Mouse (Mus musculus) spleen, adult 12 weeks (tissue): Measurements from ENCODE around the gene Dnm1.
A peak's percentile ranks its signal among the peaks of the same experiment; 100 is the strongest.

Source experiments
- DNase-seq: peaks from one replicate; pipeline ENCODE4 v3.0.0; 2022; ENCODE audit warnings: low spot score

Gene Dnm1

DNA sequence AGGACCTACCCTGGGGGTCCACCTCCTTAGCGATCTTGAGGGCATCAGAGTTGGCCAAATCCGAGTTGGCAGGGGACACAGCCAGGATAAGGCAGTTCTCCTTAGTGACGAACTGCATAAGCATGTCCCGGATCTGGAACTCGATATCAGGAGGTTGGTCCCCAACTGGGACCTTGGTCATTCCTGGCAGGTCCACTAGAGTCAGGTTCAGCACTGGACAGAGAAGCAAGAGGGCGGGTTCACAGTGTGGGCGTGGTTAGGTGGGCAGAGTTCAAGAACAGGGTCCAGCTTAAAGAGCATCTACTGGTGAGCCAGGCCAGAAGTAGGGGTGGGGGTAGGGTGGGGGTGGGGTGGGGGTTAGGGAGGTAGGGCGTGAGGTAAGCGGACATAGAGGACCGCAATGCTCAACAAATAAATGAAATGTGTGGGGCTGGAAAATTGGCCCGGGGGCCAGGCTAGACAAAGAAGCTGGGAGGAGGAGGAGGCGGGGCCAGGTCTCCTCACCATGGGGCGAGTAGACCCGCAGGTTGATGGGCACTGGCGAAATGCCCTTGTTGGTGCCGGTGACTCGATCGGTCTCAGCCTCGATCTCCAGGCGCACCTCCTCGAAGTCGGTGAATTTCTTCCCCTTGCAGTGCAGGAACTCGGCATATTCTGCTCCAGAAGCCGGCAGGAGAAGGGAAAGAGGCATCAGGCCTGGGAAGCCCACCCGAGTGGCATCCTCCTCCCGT, 13.1 kb downstream of the Dnm1 start:
- no peak for DNase-seq

DNA sequence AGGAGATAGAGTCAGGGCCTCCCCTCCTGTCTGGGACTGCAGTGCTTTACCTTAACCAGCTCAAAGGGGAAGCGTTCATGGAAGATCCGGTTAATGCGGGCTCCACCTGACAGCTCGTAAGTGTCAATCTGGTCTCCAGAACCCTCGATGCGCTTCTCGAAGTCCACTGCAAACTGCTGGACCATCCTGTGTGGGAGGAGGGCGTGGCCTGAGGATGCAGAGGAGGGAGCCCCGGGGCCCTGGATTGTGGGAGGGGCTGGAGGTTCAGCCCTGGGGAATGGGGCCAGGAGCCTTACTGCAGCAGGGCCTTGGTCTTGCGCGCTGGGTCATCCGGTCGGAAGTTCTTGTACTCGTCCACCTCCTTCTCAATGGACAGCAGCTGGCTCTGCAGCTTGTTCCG, 17.2 kb downstream of the Dnm1 start:
- DNase-seq, result no peak

GRCm38 (mm10) chr2:32332159-32332558, 21.0 kb downstream of the Dnm1 start:
- no peak for DNase-seq

- no peak for DNase-seq
Measured at GRCm38 (mm10) chr2:32329531-32329930, 23.6 kb downstream of the Dnm1 start.

DNA sequence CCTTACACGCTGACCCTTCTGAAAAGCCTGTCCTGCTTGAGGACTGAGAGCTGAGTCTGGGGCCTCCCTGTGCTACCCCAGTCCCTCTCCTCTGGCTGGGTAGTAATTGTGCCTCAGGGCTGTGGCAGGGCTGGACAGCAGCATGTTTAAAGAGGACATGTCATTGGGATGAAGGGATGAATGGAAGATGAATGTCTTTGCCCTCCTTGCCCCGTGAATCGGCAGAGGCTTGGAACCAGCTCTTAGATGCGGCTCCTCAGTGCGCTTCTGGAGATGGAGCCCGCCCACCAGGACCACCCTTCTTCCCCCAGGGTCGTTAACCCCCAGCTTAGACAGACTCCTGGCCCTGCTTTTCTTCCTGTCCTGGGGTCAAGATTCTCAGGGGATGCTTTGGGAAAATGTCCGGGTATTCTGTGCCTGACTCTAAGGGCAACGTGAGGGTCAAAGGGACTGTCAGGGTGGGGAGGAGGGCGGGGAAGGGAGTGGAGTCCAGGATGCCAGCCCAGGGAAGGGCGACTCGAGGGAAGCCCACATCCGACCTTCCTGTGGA, 24.2 kb downstream of the Dnm1 start:
- DNase-seq, result no peak

- no peak for DNase-seq
Measured at GRCm38 (mm10) chr2:32327200-32327599, 25.9 kb downstream of the Dnm1 start.

DNA sequence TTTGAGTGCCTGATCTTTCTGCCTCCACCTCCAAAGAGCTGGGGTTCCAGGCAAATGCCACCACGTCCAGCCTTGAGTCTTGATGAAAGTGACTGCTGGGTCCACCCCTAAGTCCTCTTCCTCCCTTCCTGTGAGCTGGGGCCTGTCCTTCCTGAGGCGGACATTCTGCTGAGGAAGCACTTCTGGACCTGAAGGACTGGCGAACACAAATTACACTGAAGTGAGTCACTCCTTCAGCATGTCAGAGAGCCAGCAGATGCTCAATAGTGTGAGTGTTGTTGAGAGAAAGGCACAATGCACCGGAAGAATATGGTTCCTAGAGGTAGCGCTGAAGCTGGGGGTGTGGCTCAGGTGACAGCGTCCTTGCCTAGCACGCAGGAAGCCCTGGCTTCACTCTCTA, 27.8 kb downstream of the Dnm1 start:
- DNase-seq, result no peak

DNA sequence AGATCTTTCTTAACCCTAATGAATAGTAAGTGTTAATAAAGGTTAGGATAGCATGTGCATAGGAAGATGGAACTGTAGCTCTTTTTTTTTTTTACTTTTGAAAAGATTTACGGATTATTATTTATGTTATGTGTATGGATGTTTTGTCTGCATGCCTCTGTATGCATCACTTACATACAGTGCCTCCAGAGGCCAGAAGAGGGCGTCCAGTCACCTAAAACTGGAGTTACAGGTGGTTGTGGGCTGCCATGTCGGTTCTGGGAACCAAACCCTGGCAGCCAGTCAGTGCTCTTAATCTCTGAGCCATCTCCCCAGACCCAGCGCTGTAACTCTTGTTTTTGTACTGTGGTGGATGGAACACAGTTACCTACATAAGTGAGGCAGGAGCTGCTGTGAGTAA, 28.8 kb downstream of the Dnm1 start:
- no peak for DNase-seq

DNA sequence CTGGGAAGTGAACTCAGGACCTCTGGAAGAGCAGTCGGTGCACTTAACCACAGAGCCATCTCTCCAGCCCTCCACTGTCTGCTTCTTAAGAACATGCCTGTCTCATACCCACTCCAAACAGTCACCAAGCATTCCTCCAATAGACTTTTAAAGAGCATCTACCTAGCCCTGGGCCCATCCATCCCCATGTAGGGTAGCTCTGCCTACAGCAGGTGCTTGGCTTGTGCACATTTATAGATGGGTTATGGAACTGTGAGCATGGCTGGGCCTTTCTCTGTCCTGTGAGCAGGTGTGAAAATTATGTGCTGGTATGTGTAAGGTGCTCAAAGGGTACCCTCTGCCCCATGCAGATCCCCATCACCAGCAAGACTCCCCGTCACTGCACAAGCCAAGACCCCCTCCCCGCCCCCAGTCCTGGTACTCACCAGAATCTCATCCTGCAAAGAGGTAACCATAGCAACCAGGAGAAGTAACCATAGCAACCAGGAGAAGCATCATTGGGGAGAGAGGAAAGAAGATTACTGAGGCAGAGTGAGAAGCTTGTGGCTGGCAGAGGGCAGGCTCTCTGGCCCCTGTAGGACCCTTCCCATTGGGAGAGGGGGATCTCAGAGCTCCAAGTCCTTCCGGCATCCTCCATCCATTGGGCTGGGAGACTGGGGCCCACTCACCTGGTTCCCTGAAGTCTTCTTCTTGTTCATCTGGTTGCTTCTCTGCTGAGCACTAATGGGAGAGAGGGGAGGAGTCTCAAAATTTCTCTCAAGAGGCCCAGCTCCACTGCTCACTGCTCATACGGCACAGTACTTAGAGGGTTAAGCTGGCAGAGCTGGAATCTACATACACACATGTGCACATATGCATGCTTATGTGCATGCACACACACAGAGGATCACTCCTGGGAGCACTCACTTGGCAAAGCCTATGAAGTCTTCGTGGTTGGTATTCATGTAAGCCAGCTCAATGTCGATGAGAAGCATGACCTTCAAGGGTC, 30.1 kb downstream of the Dnm1 start:
- no peak for DNase-seq

GRCm38 (mm10) chr2:32321591-32322298, 31.4 kb downstream of the Dnm1 start:
- DNase-seq, result no peak

DNA sequence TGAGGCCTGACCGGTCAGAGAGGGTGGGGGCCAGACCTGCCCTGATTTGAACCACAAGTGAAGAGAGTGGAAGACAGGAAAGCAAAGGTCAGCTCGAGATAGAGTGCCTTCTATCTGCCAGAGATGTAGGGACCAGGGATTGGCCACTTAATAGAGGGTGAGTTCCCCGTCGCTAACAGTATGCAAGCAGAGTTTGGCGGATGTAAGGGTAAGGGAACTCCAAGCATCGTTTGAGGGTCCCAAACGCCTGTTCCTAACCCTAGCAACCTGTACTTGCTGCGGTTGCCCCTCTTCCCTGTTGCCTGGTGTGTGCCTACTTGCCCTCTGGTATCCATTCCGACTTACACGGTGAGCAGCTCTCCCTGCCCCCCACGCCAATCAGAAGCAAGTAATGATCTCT, 32.4 kb downstream of the Dnm1 start:
- no peak for DNase-seq

DNA sequence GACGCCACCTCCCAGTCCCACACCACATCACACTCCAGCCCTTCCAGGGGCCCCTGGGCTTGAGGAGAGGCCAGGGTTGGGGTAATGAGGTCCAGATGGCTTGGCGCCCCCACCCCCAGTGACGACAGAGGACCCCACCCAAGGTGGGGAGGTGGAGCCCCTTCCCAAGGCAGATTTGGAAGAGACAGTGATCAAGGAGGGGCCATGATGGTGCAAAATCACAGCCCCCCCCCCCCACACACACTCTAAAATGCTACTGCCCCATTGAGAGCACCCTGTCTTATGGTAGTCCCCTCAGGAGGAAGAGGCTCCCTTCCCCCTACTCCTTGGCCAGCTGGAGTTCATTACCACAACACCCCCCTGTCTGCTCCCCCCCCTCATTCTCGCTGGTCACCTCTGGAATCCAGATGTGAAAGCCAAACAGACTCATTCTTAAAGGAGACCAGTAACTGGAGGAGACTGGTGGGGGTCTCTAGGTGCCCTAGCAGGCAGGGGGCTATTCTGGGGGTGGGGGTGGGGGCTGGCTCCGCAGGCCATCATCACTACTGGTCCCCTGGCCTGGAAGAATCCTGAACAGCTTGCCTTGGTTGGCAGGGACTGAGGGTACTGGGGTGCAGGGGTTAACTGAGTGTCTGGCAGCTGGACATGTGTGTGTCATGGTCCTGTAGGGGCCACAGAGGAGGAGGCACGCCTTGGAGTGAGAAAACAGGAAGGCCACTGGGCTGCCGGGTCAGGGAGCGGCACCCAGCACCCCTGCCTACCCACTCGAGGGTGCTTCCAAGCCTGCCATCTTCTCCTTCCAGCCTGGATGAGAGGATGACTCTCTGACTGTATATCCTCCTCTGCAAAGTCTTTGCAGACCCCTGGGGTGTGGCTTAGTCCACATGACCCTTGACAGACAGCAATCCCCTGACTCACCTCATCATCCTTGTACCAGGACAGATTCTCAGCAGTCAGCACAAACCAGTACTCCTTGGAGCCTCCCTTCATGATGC, 33.3 kb downstream of the Dnm1 start:
- no peak for DNase-seq

- DNase-seq, result no peak
Measured at GRCm38 (mm10) chr2:32318709-32319585, 34.2 kb downstream of the Dnm1 start.

DNA sequence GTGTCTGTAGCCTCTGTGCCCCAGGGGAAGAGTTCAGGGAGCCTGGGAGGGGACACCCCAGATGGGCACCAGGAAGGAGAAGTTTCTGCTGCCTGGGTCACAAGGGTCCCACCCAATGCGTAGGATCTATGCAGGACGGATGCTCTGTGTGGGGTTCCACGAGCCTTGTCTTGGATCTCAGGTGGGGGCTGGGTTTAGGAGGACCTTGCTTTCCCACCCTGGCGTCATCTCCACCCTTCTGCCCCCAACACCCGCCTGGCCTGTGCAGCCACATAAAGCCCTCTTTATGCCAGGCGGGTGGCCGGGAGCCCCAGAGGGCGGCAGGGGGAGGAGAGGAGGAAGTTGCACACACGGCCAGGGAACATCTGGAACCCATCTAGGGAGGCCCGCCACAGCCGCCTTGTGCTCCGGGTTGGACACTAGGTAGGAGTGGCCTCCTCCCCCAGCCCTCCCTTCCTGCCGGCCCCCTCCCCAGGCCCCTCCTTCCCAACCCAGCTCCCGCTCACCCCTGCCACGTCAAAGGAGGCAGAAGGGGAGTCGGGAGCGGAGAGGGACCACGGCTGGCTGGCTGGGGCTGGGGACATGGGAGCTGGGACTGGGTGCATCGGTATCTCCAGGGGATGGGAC, 35.2 kb downstream of the Dnm1 start:
- DNase-seq, result no peak

DNA sequence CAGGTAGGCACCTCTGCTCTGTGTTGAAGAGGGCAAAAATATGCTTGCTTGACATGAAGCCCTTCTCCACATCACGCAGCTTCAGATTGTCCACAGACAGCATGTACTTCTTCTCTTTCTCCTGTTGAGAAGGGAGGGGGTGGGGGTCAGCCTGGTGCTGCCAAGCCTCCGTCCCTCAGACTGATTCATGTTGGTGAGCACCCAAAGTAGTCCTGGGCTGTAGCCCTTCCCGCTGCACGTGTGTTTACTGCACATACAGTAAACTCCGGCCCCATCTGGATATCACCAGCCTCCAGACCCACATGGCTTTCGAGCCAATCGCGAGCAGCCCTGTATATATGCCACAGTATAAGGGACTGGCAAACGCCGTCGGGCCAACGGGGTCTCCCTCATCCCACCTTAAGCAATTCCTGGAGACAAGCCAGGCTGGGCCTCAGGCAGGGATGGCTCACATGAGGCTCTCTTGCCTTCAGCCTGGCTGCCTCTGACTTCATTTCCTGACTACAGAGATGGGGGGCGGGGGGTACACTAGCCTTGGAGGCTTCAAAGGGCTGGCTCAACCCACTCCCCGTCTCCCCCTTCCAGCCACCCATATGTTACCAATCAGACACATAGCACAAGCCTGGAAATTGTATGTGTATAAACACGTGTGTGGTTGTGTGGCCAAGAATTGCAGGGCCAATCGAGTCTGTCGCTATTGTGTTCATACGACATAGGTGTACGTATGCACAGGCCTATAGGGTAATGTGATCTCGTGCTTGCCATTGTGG, 36.1 kb downstream of the Dnm1 start:
- no peak for DNase-seq

- no peak for DNase-seq
Measured at GRCm38 (mm10) chr2:32315751-32316150, 37.4 kb downstream of the Dnm1 start.

- no peak for DNase-seq
Measured at GRCm38 (mm10) chr2:32314831-32315230, 38.3 kb downstream of the Dnm1 start.

DNA sequence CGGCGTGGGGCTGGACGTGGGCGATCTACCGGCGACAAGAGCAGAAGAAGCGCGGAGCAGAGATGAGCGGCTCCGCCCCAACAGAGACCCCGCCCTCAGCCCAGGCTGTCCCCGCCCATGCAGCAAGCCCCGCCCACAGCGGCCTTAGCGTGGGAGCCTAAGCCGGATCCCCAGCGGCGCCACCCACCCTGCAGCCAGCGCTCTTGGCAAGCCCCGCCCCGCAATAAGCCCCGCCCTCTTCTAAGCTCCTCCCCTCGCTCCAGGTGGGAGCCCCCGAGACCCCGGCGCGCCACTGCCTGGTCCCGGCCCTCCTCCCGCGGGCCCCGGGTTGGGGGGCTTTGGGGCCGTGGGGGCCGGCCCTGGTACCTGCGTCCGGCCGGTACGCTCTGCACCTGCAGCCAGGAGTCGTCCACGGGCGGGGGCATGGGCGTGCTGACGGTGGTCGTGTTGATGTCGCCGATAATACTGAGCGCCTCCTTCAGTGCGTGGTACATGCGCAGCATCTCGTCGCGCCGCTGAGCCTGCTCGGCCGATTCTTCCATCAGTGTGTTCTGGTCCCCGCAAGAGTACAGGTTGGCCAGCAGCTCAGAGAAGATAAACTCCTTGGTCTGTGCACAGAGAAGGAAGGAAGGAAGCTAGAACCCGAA, 40.7 kb downstream of the Dnm1 start:
- DNase-seq, result peak; percentile 63
